Mouse (Mus musculus) testis, adult 2 months (tissue): ENCODE measurements around the gene Togaram2.

ENCODE experiments used
- CTCF ChIP-seq: fragments of 200-500 bp; IDR thresholded peaks from 2 replicates; pipeline ENCODE4 v1.5.1; 2012; ENCODE audit warnings: low read depth, mild to moderate bottlenecking, inconsistent platforms, low read length, moderate library complexity; ENCODE audit not compliant: control insufficient read depth, insufficient read depth, insufficient replicate concordance
- POLR2A ChIP-seq: fragments of 200-500 bp; IDR thresholded peaks from 2 replicates; pipeline ENCODE4 v1.6.1; 2012; ENCODE audit warnings: low read depth, mild to moderate bottlenecking, inconsistent platforms, low read length, moderate library complexity; ENCODE audit not compliant: control insufficient read depth

DNA sequence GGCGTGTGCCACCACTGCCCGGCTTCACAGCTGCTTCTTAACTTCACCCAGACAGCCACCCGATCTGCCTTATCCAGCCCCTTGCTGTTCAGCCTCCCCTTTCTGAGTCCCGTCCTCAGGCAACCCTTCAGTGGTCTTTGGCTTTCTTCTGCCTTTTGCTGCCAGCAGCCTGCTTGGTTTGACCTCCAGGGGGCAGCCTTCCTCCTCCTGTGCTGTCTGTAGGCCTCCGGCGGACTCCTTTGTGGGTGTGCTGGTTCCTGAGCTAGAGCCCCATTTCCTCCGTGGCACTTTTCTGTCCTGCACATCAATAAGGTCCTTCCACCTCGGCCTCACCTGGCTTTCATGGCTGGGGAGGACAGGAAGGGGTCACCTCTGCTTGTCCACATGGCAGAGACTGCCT is 20.7 kb downstream of the Togaram2 start:
- no peak for TF ChIP-seq POLR2A
- peak; percentile 52; the same call in 1 of the 2 replicates for TF ChIP-seq CTCF
